Mouse (Mus musculus) liver, postnatal 0 days (tissue): ENCODE measurements at regions not wholly inside any gene's neighbourhood (a gene's known extent, or its start where the extent isn't known, plus 50 kb on each side); places are given as distances from the start of the nearest gene placed in this dataset.

ENCODE experiments used
- ATAC-seq: fragments of 200-750 bp; cut with Nextera tagmentation; 2 replicates; pipeline ENCODE4 v1.8.0; 2017; ENCODE audit warnings: mild to moderate bottlenecking, moderate library complexity
- DNase-seq: peaks from one replicate; pipeline ENCODE4 v3.0.0-alpha.2; 2016
- H3K27ac ChIP-seq: fragments of 300-500 bp; sonication (generic); 2 replicates; pipeline ENCODE4 v1.5.1; 2014; ENCODE audit warnings: antibody characterized with exemption, moderate library complexity, mild to moderate bottlenecking, low read depth
- H3K27me3 ChIP-seq: fragments of 300-500 bp; sonication (generic); 2 replicates; pipeline ENCODE4 v1.6.1; 2014; ENCODE audit warnings: low read length, control low read depth, mixed read lengths; ENCODE audit not compliant: insufficient read depth
- H3K36me3 ChIP-seq: fragments of 300-500 bp; sonication (generic); replicated peaks from 2 replicates; pipeline ENCODE4 v1.6.1; 2014; ENCODE audit warnings: mild to moderate bottlenecking, control low read depth, low read length, moderate library complexity, mixed read lengths; ENCODE audit not compliant: insufficient read depth
- H3K4me1 ChIP-seq: fragments of 300-500 bp; sonication (generic); 2 replicates; pipeline ENCODE4 v1.6.1; 2014; ENCODE audit warnings: antibody characterized with exemption, mild to moderate bottlenecking, control low read depth; ENCODE audit not compliant: insufficient read depth
- H3K4me2 ChIP-seq: fragments of 300-500 bp; sonication (generic); 2 replicates; pipeline ENCODE4 v1.6.1; 2014; ENCODE audit warnings: low read depth, mild to moderate bottlenecking, low read length, moderate library complexity, mixed read lengths
- H3K4me3 ChIP-seq: fragments of 300-500 bp; sonication (generic); 2 replicates; pipeline ENCODE4 v1.5.1; 2014; ENCODE audit warnings: low read depth, low read length
- H3K9ac ChIP-seq: fragments of 300-500 bp; sonication (generic); replicated peaks from 2 replicates; pipeline ENCODE4 v1.6.1; 2014; ENCODE audit warnings: mild to moderate bottlenecking, moderate library complexity
- H3K9me3 ChIP-seq: fragments of 300-500 bp; sonication (generic); 2 replicates; pipeline ENCODE4 v1.6.1; 2016; ENCODE audit warnings: mild to moderate bottlenecking, control low read depth, low read length, mixed read lengths
- CTCF ChIP-seq: sonication (generic); IDR thresholded peaks from 2 replicates; pipeline ENCODE4 v1.5.1; 2016; ENCODE audit warnings: antibody characterized with exemption, low read depth
- EP300 ChIP-seq: IDR thresholded peaks from 2 replicates; pipeline ENCODE4 v1.6.1; 2016; ENCODE audit warnings: antibody characterized with exemption, low read depth, mild to moderate bottlenecking
- whole genome bisulfite sequencing: fragments of 180-500 bp; shearing (Covaris S2); extraction: QIAGEN DNeasy Blood & Tissue Kit; methylation state at CpG from one replicate; pipeline ENCODE4 v1.1.7; 2014; ENCODE audit not compliant: insufficient replicate concordance; 5-methylcytosine and 5-hydroxymethylcytosine counted together

DNA sequence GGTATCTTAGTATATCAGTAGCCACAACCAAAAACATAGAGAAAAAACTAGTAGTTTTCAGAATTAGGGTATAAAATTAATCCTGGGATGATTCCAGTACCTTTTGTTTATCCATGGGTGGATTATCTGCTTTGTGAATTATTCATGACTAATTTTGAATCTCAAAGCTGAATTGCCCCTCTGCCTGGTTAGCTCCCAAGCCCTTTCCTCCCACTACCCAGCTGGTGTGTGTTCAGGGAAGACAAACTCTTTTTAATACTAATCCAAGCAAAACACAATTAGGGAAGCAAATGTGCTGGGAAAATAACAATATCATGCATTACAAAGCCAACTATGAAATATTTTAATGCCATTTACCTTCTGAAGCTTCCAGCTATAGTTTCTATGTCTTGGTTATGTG, 347.4 kb downstream of the Gm43517 start:
- Histone ChIP-seq H3K9ac (no peak overlapping the region), H3K4me3 (no peak overlapping the region), H3K4me2 (no peak overlapping the region), H3K27me3 (no peaks in the 10 kb centered on the region), H3K27ac (no peak overlapping the region), H3K4me1 (no peaks in the 10 kb centered on the region), H3K9me3 (no peaks in the 10 kb centered on the region), H3K36me3 (no peaks in the 10 kb centered on the region)
- no peak for TF ChIP-seq EP300
- no peak for TF ChIP-seq CTCF
- DNase-seq (no peak), ATAC-seq (no peak)

DNA sequence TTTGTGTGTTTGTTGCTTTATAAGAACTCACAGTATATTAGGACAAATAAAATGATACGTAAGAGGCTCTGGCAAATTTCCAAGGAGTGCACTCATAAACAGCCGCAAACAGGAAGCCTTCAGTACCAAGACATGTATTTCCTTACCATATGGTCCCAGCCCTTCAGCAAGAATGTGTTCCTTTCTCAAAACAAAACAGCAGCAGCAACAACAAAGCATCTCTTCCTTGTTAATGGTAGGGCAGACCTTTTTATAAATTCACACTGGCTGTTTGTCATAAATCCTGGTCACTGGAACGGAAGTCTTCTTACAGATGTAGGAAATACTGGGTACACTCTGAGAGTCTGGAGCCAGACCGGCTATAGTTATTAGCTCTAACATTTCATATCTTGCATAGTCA, 352.1 kb downstream of the Gm43517 start:
- Histone ChIP-seq H3K4me3 (no peak overlapping the region), H3K4me1 (no peaks in the 10 kb centered on the region), H3K27me3 (no peaks in the 10 kb centered on the region), H3K4me2 (no peak overlapping the region), H3K9me3 (no peaks in the 10 kb centered on the region), H3K27ac (no peak overlapping the region), H3K9ac (no peak overlapping the region), H3K36me3 (no peaks in the 10 kb centered on the region)
- no peak for ATAC-seq
- no peak for TF ChIP-seq CTCF
- no peak for TF ChIP-seq EP300
- no peak for DNase-seq
- 46% methylated on average over 4 of the region's 4 CpGs for WGBS

DNA sequence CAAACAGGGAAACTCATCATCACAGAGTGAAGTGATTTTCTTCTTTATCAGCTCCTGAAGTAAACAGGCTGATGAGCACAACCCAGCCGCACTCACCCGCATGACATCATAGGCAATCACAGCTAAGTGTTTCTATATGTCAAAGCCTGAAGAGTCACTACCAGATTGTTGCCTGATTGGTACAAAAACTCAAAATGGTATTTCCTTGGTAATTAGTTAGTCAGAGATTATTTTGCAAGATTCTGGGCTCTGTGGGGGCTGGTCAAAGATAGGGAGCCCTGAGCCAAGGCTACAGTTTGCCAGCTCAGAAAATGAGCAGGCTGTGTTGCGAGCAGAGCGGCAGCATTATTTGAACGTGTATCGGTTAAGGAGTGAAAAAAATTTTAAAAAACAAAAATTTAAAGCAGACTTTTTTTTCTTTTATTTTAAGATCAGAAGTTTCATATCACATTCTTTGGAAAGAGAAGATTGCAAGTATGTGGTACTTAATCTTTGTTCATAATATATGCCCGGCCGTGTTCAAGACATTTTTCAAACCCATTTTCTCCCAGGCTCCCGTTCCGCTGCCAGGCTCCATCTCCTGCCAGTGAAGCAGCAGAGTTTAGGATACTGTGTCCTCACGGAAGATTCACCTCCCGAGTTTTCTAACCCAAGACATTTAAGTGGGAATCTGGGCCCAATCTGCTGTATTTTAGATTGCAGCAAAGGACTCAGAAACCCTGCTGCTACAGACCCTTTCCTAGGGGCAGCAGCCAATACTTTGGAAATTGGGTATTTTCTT, 355.2 kb downstream of the Gm43517 start:
- TF ChIP-seq CTCF (no peak), EP300 (no peak)
- no peaks in the 10 kb centered on the region for H3K36me3 ChIP-seq
- 76% methylated on average over 12 of the region's 12 CpGs for WGBS
- no peak overlapping the region for H3K4me3 ChIP-seq
- ATAC-seq (no peak), DNase-seq (no peak)
- no peak overlapping the region for H3K4me2 ChIP-seq
- H3K27me3 ChIP-seq = no peaks in the 10 kb centered on the region
- H3K27ac ChIP-seq = no peak overlapping the region
- no peaks in the 10 kb centered on the region for H3K4me1 ChIP-seq
- no peaks in the 10 kb centered on the region for H3K9me3 ChIP-seq
- H3K9ac ChIP-seq = no peak overlapping the region

DNA sequence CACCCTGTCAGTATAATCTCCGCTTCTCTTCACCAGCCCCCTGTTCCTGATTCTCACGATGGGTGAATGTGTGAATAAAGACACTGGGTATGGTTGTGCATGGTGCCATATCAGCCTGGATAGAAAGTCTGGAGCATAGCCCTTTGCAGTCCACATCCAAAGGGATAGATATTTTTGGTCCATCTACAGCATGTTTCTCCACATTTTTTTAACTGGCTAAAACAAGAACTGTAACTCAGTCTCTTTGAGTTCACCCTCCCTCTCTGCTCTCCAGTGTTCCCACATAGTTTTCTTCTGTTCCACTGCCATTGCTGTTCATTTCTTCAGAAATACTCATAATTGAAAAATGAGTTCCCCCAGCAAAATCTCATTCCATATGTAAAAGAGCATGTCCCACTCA, 358.4 kb downstream of the Gm43517 start:
- H3K4me3 ChIP-seq = no peak overlapping the region
- H3K27me3 ChIP-seq = no peaks in the 10 kb centered on the region
- H3K4me2 ChIP-seq = no peak overlapping the region
- no peak overlapping the region for H3K27ac ChIP-seq
- H3K36me3 ChIP-seq = no peaks in the 10 kb centered on the region
- TF ChIP-seq CTCF (no peak), EP300 (no peak)
- H3K9me3 ChIP-seq = no peaks in the 10 kb centered on the region
- WGBS = 66% methylated on average over 2 of the region's 2 CpGs
- DNase-seq = no peak
- H3K4me1 ChIP-seq = no peaks in the 10 kb centered on the region
- no peak for ATAC-seq
- no peak overlapping the region for H3K9ac ChIP-seq

DNA sequence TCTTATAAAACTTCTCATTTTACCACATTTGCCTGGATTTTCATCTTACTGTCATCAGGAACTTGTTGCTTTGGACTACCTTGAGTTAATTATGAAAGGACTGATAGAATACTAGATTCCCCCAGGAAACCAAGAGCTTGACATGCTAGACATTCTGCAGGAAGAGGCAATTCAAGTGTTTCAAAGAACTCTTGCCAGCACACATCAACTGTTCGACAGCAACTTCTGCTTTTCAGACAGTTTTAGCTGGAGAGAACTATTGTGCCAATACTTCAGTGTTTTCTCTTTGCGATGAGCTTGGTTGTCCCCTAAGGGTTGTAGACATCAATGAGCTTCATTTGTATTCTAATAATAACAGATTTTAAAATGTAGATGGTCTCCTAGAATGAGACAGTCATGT, 362.1 kb downstream of the Gm43517 start:
- no peak overlapping the region for H3K27ac ChIP-seq
- no peaks in the 10 kb centered on the region for H3K36me3 ChIP-seq
- H3K9ac ChIP-seq = no peak overlapping the region
- H3K4me2 ChIP-seq = no peak overlapping the region
- H3K4me1 ChIP-seq = no peaks in the 10 kb centered on the region
- no peak overlapping the region for H3K4me3 ChIP-seq
- ATAC-seq (no peak), DNase-seq (no peak)
- WGBS = 40% methylated on average over 2 of the region's 2 CpGs
- no peaks in the 10 kb centered on the region for H3K27me3 ChIP-seq
- no peaks in the 10 kb centered on the region for H3K9me3 ChIP-seq
- TF ChIP-seq EP300 (no peak), CTCF (no peak)

DNA sequence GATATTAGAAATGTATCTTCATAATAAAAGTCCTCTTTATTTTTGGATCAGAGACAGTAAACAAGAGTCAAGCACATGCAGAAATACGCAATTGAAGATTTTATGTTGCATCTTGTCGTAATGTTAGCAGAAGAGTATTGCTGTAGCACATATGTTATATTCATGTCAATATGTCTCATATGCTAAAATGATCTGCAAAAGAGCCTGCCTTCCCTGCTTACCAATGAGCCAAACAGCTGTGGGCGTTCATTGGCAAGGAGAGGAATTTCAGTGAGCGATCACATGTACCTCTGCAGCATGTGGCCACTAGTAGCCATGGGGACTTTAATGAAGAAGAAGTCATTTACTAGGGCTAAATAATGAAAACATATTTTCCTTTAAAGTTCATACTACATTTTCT, 373.4 kb downstream of the Gm43517 start:
- no peak overlapping the region for H3K9ac ChIP-seq
- H3K9me3 ChIP-seq = no peaks in the 10 kb centered on the region
- DNase-seq (no peak), ATAC-seq (no peak)
- H3K4me1 ChIP-seq = no peaks in the 10 kb centered on the region
- no peaks in the 10 kb centered on the region for H3K27me3 ChIP-seq
- H3K36me3 ChIP-seq = no peaks in the 10 kb centered on the region
- no peak overlapping the region for H3K4me2 ChIP-seq
- H3K27ac ChIP-seq = no peak overlapping the region
- TF ChIP-seq EP300 (no peak), CTCF (no peak)
- WGBS = 74% methylated on average over 4 of the region's 4 CpGs
- no peak overlapping the region for H3K4me3 ChIP-seq
